Mouse (Mus musculus): ENCODE measurements around the gene Ksr2.

Ksr2 gene

DNA sequence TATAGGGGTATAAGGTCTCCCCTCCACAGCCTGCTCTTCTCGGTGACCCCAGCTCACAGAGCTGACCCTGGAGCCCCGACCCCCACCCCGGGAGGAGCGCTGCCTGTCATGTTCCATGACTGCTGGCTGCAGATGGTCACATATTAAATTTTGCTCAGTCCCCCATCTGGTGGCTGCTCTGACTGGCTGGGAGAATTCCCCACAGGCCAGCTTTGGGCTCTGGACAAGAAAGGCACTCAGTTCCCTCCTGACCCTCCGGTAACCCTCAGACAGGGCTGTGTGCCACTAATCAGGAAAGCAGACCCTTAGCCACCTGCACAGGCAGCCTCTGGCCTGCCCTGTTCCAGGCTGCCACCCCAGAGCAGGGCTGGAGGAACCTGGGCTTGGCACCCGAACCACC, 405.0 kb downstream of the Ksr2 start:
- no peak for DNase-seq

DNA sequence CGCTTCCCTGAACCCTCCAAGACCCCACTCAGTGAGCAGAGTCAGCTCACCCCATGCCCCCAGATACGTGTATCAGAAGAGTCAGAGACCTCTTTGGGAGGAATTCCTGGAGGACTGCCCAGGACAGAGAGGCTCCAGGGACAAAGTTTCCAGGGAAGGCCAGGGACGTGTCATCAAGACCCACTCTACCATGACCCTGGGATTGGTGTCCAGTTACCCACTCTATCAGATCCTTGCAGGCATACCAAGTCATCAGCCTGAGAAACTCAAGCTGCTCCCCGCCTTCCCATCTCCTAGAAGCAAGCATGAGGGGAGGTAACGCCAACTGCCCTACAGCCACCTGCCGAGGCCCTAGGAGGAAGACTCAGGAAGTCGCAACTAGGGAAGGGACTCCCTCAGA, 406.6 kb downstream of the Ksr2 start:
- DNase-seq = no peak

- DNase-seq = no peak
Observed at GRCm38 (mm10) chr5:117823811-117824210, 410.0 kb downstream of the Ksr2 start.

DNA sequence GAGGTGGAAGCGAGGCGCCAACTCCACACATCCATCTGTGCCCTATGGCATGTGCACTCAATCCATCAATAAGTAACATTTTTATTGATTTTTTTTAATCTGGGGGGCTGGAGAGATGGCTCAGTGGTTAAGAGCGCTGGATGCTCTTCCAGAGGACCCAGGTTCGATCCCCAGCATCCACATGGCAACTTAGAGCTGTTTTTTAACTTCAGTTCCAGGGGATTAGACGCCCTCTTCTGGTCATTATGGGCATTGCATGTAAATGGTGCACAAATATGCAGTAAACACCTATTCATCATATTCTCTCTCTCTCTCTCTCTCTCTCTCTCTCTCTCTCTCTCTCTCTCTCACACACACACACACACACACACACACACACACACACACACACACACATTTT, 410.7 kb downstream of the Ksr2 start:
- no peak for DNase-seq

Data from cerebellum, adult 9-11 months (tissue).